Mouse (Mus musculus) stomach, embryonic 15.5 days (tissue): ENCODE measurements around the gene Cacna1e. TPM values are rescaled to one million over a fixed set of nuclear protein-coding genes. Genes with fewer than 3 reads are reported as not detected.

Experiments
- ATAC-seq: fragments of 200-750 bp; cut with Nextera tagmentation; 2 replicates; pipeline ENCODE4 v1.8.0; 2017; ENCODE audit warnings: low read depth, moderate number of reproducible peaks, moderate TSS enrichment; ENCODE audit not compliant: insufficient read depth, low FRiP score
- H3K27ac ChIP-seq: fragments of 300-500 bp; sonication (generic); 2 replicates; pipeline ENCODE4 v1.5.1; 2015; ENCODE audit warnings: mild to moderate bottlenecking, inconsistent platforms
- H3K27me3 ChIP-seq: fragments of 300-500 bp; sonication (generic); replicated peaks from 2 replicates; pipeline ENCODE4 v1.6.1; 2015; ENCODE audit warnings: inconsistent platforms
- H3K36me3 ChIP-seq: fragments of 300-500 bp; sonication (generic); 2 replicates; pipeline ENCODE4 v1.6.1; 2015; ENCODE audit warnings: inconsistent platforms
- H3K4me1 ChIP-seq: fragments of 300-500 bp; sonication (generic); 2 replicates; pipeline ENCODE4 v1.6.1; 2015; ENCODE audit warnings: inconsistent platforms
- H3K4me2 ChIP-seq: fragments of 300-500 bp; sonication (generic); 2 replicates; pipeline ENCODE4 v1.6.1; 2015; ENCODE audit warnings: mild to moderate bottlenecking, inconsistent platforms
- H3K4me3 ChIP-seq: fragments of 300-500 bp; sonication (generic); replicated peaks from 2 replicates; pipeline ENCODE4 v1.5.1; 2015; ENCODE audit warnings: inconsistent platforms
- H3K9ac ChIP-seq: fragments of 300-500 bp; sonication (generic); 2 replicates; pipeline ENCODE4 v1.6.1; 2015; ENCODE audit warnings: inconsistent platforms
- H3K9me3 ChIP-seq: fragments of 300-500 bp; sonication (generic); 2 replicates; pipeline ENCODE4 v1.6.1; 2016; ENCODE audit warnings: inconsistent platforms
- WGBS: fragments of 180-500 bp; shearing (Covaris S2); methylation state at CpG from one replicate; pipeline ENCODE4 v1.1.7; 2015; 5-methylcytosine and 5-hydroxymethylcytosine counted together
- polyA plus RNA-seq: library from polyadenylated mRNA; unstranded; fragments of >200 nt; fragmentation: Nextera tagmentation; extraction: Ambion mirVana; gene quantifications from 2 replicates; pipeline ENCODE4 v1.2.1, GENCODE M21; 2015

Cacna1e gene
- polyA plus RNA-seq, 1 experiment from 2014 or later: 1.3 TPM

GRCm38 (mm10) chr1:154831269-154832167, 52.8 kb downstream of the Cacna1e start:
- Histone ChIP-seq H3K9me3 (no peaks in the 10 kb centered on the region), H3K36me3 (no peaks in the 10 kb centered on the region), H3K4me1 (no peaks in the 10 kb centered on the region), H3K4me2 (no peak overlapping the region), H3K4me3 (no peak overlapping the region), H3K27ac (no peak overlapping the region), H3K27me3 (no peaks in the 10 kb centered on the region), H3K9ac (no peak overlapping the region)
- 76% methylated on average over 10 of the region's 10 CpGs for WGBS
- ATAC-seq: no peak

- H3K4me1 ChIP-seq: no peaks in the 10 kb centered on the region
- no peak for ATAC-seq
- no peaks in the 10 kb centered on the region for H3K36me3 ChIP-seq
- H3K9me3 ChIP-seq: no peaks in the 10 kb centered on the region
- no peak overlapping the region for H3K4me3 ChIP-seq
- H3K27ac ChIP-seq: no peak overlapping the region
- H3K27me3 ChIP-seq: no peaks in the 10 kb centered on the region
- 73% methylated on average over 6 of the region's 6 CpGs for WGBS
- H3K4me2 ChIP-seq: no peak overlapping the region
- no peak overlapping the region for H3K9ac ChIP-seq
Observed at GRCm38 (mm10) chr1:154830051-154830450, 54.2 kb downstream of the Cacna1e start.

- ATAC-seq: no peak
- Histone ChIP-seq H3K4me1 (no peaks in the 10 kb centered on the region), H3K4me2 (no peak overlapping the region), H3K36me3 (no peaks in the 10 kb centered on the region), H3K27me3 (no peaks in the 10 kb centered on the region), H3K9ac (no peak overlapping the region), H3K9me3 (no peaks in the 10 kb centered on the region), H3K4me3 (no peak overlapping the region), H3K27ac (no peak overlapping the region)
- 74% methylated on average over 3 of the region's 3 CpGs for WGBS
Observed at GRCm38 (mm10) chr1:154823098-154823497, 61.2 kb downstream of the Cacna1e start.

GRCm38 (mm10) chr1:154820422-154820821, 63.9 kb downstream of the Cacna1e start:
- H3K4me2 ChIP-seq: no peak overlapping the region
- WGBS: 87% methylated on average over 7 of the region's 7 CpGs
- no peak for ATAC-seq
- H3K9me3 ChIP-seq: no peaks in the 10 kb centered on the region
- no peak overlapping the region for H3K9ac ChIP-seq
- H3K4me1 ChIP-seq: no peaks in the 10 kb centered on the region
- no peaks in the 10 kb centered on the region for H3K36me3 ChIP-seq
- H3K4me3 ChIP-seq: no peak overlapping the region
- H3K27ac ChIP-seq: no peak overlapping the region
- no peaks in the 10 kb centered on the region for H3K27me3 ChIP-seq

- 82% methylated on average over 2 of the region's 2 CpGs for WGBS
- no peak for ATAC-seq
Observed at GRCm38 (mm10) chr1:154819960-154820359, 64.3 kb downstream of the Cacna1e start.

GRCm38 (mm10) chr1:154818742-154819141, 65.6 kb downstream of the Cacna1e start:
- H3K36me3 ChIP-seq: no peaks in the 10 kb centered on the region
- H3K27me3 ChIP-seq: no peaks in the 10 kb centered on the region
- no peaks in the 10 kb centered on the region for H3K4me1 ChIP-seq
- H3K27ac ChIP-seq: no peak overlapping the region
- H3K9me3 ChIP-seq: no peaks in the 10 kb centered on the region
- no peak for ATAC-seq
- no peak overlapping the region for H3K4me2 ChIP-seq
- no peak overlapping the region for H3K9ac ChIP-seq
- 21% methylated on average over 1 of the region's 1 CpGs for WGBS
- H3K4me3 ChIP-seq: no peak overlapping the region

More at GRCm38 (mm10) chr1:154819960-154820359, 64.3 kb downstream of the Cacna1e start:
- Histone ChIP-seq H3K36me3 (no peaks in the 10 kb centered on the region), H3K4me1 (no peaks in the 10 kb centered on the region), H3K27me3 (no peaks in the 10 kb centered on the region), H3K4me2 (no peak overlapping the region), H3K9ac (no peak overlapping the region), H3K9me3 (no peaks in the 10 kb centered on the region), H3K4me3 (no peak overlapping the region), H3K27ac (no peak overlapping the region)

GRCm38 (mm10) chr1:154816836-154817235, 67.5 kb downstream of the Cacna1e start:
- H3K4me3 ChIP-seq: no peak overlapping the region
- no peak overlapping the region for H3K4me2 ChIP-seq
- ATAC-seq: 0 out of 2 replicates have a peak, but pooled peaks have one; percentile 27
- H3K36me3 ChIP-seq: no peaks in the 10 kb centered on the region
- no peak overlapping the region for H3K9ac ChIP-seq
- no peaks in the 10 kb centered on the region for H3K27me3 ChIP-seq
- WGBS: 39% methylated on average over 6 of the region's 6 CpGs
- no peaks in the 10 kb centered on the region for H3K9me3 ChIP-seq
- H3K27ac ChIP-seq: no peak overlapping the region
- H3K4me1 ChIP-seq: no peaks in the 10 kb centered on the region

- Histone ChIP-seq H3K27ac (no peak overlapping the region), H3K4me3 (no peak overlapping the region)
- no peak for ATAC-seq
Observed at GRCm38 (mm10) chr1:154816267-154816666, 68.0 kb downstream of the Cacna1e start.

GRCm38 (mm10) chr1:154805742-154806141, 78.6 kb downstream of the Cacna1e start:
- WGBS: 79% methylated on average over 1 of the region's 1 CpGs
- ATAC-seq: no peak
- Histone ChIP-seq H3K36me3 (no peaks in the 10 kb centered on the region), H3K9me3 (no peaks in the 10 kb centered on the region), H3K9ac (no peak overlapping the region), H3K4me1 (no peaks in the 10 kb centered on the region), H3K27ac (no peak overlapping the region), H3K27me3 (no peaks in the 10 kb centered on the region), H3K4me2 (no peak overlapping the region), H3K4me3 (no peak overlapping the region)

More at GRCm38 (mm10) chr1:154816267-154816666, 68.0 kb downstream of the Cacna1e start:
- no peaks in the 10 kb centered on the region for H3K9me3 ChIP-seq
- no peaks in the 10 kb centered on the region for H3K36me3 ChIP-seq
- H3K4me1 ChIP-seq: no peaks in the 10 kb centered on the region
- H3K4me2 ChIP-seq: no peak overlapping the region
- no peak overlapping the region for H3K9ac ChIP-seq
- 83% methylated on average over 3 of the region's 3 CpGs for WGBS
- H3K27me3 ChIP-seq: no peaks in the 10 kb centered on the region

- H3K4me1 ChIP-seq: no peaks in the 10 kb centered on the region
- H3K36me3 ChIP-seq: no peaks in the 10 kb centered on the region
- H3K9ac ChIP-seq: no peak overlapping the region
- H3K27me3 ChIP-seq: no peaks in the 10 kb centered on the region
- H3K4me3 ChIP-seq: no peak overlapping the region
- no peak overlapping the region for H3K4me2 ChIP-seq
- H3K27ac ChIP-seq: no peak overlapping the region
- WGBS: 89% methylated on average over 3 of the region's 3 CpGs
- ATAC-seq: no peak
- H3K9me3 ChIP-seq: no peaks in the 10 kb centered on the region
Observed at GRCm38 (mm10) chr1:154805038-154805437, 79.3 kb downstream of the Cacna1e start.

- no peaks in the 10 kb centered on the region for H3K4me1 ChIP-seq
- H3K9me3 ChIP-seq: no peaks in the 10 kb centered on the region
- no peaks in the 10 kb centered on the region for H3K27me3 ChIP-seq
- no peak overlapping the region for H3K4me3 ChIP-seq
- H3K9ac ChIP-seq: no peak overlapping the region
- no peaks in the 10 kb centered on the region for H3K36me3 ChIP-seq
- ATAC-seq: no peak
- H3K27ac ChIP-seq: no peak overlapping the region
- H3K4me2 ChIP-seq: no peak overlapping the region
- WGBS: 55% methylated on average over 5 of the region's 5 CpGs
Observed at GRCm38 (mm10) chr1:154802301-154802904, 81.9 kb downstream of the Cacna1e start.

GRCm38 (mm10) chr1:154799257-154799656, 85.0 kb downstream of the Cacna1e start:
- ATAC-seq: no peak
- no peaks in the 10 kb centered on the region for H3K9me3 ChIP-seq
- H3K27ac ChIP-seq: no peak overlapping the region
- 71% methylated on average over 31 of the region's 31 CpGs for WGBS
- H3K4me2 ChIP-seq: no peak overlapping the region
- no peak overlapping the region for H3K4me3 ChIP-seq
- no peaks in the 10 kb centered on the region for H3K27me3 ChIP-seq
- no peak overlapping the region for H3K9ac ChIP-seq
- H3K4me1 ChIP-seq: no peaks in the 10 kb centered on the region
- H3K36me3 ChIP-seq: no peaks in the 10 kb centered on the region
